Mouse (Mus musculus): ENCODE results near the gene Mgat4e. TPM values are rescaled to one million over a fixed set of nuclear protein-coding genes. Genes with fewer than 3 reads are reported as not detected.

Gene Mgat4e
- 0.08 TPM in 1 of 2 replicates, not detected in the other for polyA plus RNA-seq (2012; rRNA removed)

DNA sequence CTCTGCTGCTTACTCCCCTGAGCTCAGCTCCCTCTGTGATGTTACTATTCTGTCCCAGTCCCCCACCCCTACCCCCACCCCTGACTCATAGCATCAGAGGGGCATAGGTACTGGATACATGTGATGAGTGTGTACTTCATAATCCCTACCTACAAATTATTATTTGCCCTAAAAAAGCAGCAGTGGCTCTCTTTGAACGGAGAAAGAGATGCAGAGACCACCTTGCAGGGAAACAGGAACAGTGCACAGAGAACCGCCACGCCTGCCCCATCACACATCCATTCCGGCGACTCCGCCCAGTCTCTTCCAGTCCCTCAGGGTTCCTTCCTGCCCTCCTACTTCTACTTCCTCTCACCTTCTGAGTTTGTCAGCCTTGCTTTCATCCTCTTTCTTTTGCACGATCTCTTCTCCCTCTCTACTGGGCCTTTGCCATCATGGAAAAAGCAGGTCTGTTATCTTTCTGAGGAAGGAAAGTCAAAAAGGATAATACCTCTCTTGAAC is at the start of gene Mgat4e:
Gene Mgat4e (minus strand): TSS at position 51 of the 501 bp plus-strand sequence.
- Histone ChIP-seq H3K4me1 (ENCODE audit: control insufficient read depth, insufficient read depth, low read length) (no peaks in the 10 kb centered on the region), H3K4me3 (ENCODE audit: insufficient read depth, low read length) (no peak within 1 kb of the TSS), H3K27ac (ENCODE audit: insufficient read depth, low read length) (no peak within 1 kb of the TSS)
- TF ChIP-seq POLR2A (IDR thresholded peaks at IDR 0.05; ENCODE audit: extremely low read depth, insufficient read depth, low read length) (no peak), CTCF (IDR thresholded peaks at IDR 0.05; ENCODE audit: extremely low read depth, insufficient read depth, low read length) (no peak)

DNA sequence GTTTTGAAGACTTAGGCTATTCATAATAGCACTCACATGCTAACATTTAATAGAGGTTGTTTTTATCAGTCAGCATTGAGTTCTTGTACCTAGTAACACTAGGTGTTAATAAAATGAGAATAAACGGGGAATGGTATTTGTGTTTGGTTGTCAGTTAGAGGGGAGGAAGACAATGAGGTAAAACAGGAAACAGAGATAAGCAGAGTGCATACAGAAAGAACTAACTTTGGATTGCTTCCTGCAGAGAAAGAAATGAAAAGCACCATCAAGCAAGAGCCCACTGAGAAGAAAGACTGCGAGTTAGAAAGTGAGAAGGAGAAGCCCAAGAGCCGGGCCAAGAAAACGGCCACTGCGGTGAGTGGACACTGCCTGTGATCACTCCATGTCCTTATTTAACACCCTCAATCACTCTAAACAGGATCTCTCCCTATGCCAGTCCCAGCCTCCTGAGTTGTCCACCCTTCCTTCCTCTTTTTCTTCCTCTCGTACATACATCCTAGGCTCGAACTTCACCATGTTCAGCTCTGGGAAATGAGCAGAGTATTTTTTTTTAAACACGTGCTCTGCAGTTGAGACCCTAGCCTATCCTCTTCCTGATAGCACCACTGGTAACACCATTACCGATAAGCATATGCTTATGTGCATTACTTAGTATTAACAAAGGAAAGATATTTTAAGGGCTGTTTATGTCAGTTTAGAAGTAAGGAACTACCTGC is 48.0 kb upstream of the Mgat4e start:
- no peak overlapping the region for H3K27ac ChIP-seq (ENCODE audit: insufficient read depth, low read length)
- no peaks in the 10 kb centered on the region for H3K4me1 ChIP-seq (ENCODE audit: control insufficient read depth, insufficient read depth, low read length)
- no peak for TF ChIP-seq POLR2A (IDR thresholded peaks at IDR 0.05; ENCODE audit: extremely low read depth, insufficient read depth, low read length)
- no peak for TF ChIP-seq CTCF (IDR thresholded peaks at IDR 0.05; ENCODE audit: extremely low read depth, insufficient read depth, low read length)
- H3K4me3 ChIP-seq (ENCODE audit: insufficient read depth, low read length) = no peak overlapping the region

DNA sequence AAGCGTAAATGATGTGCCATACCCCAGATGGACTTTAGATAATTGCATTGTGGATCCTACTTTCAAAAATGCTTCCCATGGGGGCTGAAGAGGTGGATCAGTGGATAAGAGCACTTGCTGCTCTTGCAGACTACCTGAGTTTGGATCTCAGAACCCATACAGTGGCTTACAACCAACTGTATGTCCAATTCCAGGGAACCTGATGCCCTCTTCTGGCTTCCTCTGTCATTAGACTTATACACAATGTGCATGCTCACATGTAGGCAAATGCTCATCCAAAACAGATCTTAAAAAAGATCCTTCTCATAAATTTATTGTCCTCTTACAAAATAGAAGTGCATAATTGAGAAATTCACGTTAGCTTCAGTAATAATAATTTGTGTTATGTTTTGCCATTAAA is 42.3 kb upstream of the Mgat4e start:
- no peaks in the 10 kb centered on the region for H3K4me1 ChIP-seq (ENCODE audit: control insufficient read depth, insufficient read depth, low read length)
- TF ChIP-seq POLR2A (IDR thresholded peaks at IDR 0.05; ENCODE audit: extremely low read depth, insufficient read depth, low read length) (no peak), CTCF (IDR thresholded peaks at IDR 0.05; ENCODE audit: extremely low read depth, insufficient read depth, low read length) (no peak)
- H3K4me3 ChIP-seq (ENCODE audit: insufficient read depth, low read length) = no peak overlapping the region
- H3K27ac ChIP-seq (ENCODE audit: insufficient read depth, low read length) = no peak overlapping the region

DNA sequence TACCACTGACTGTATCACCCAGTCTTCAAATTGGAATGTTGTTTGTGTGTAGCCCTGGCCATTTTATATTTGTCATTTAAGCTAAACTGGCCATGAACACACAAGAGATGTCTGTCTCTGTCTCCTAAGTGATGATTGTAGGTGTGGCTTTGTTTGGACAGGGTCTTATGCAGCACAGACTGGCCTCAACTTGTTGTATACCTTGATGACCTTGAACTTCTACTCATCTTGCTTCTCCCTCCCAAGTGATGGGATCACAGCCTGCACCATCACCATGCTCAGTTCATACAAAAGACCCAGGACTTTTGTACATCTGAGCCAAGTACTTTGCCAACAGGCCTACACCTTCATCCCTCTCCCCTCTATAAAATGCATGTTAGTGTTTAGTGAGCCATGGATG is 40.2 kb upstream of the Mgat4e start:
- Histone ChIP-seq H3K27ac (ENCODE audit: insufficient read depth, low read length) (no peak overlapping the region), H3K4me1 (ENCODE audit: control insufficient read depth, insufficient read depth, low read length) (no peaks in the 10 kb centered on the region), H3K4me3 (ENCODE audit: insufficient read depth, low read length) (no peak overlapping the region)
- TF ChIP-seq POLR2A (IDR thresholded peaks at IDR 0.05; ENCODE audit: extremely low read depth, insufficient read depth, low read length) = no peak
- TF ChIP-seq CTCF (IDR thresholded peaks at IDR 0.05; ENCODE audit: extremely low read depth, insufficient read depth, low read length) = no peak

DNA sequence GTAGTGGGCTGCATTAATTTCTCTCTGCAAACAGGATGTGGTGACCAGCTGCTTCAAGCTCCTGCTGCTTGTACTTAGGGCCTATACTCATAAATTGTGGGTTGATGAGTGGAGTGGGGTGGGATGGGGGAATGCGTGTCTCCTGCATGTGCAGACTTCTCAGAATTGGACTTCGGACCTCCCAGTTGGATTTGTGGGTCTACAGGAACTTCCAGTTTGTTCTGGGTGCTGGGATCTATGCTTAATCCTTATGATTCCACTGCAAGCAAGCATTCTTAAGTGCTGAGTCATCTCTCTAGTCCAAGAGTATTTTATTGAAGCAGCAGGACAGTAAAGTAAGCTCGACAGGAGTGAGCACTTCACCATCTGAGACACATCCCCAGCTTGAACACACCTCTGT is 34.1 kb upstream of the Mgat4e start:
- Histone ChIP-seq H3K4me1 (ENCODE audit: control insufficient read depth, insufficient read depth, low read length) (no peaks in the 10 kb centered on the region; the same call in none of the 2 replicates), H3K4me3 (ENCODE audit: insufficient read depth, low read length) (no peak overlapping the region), H3K27ac (ENCODE audit: insufficient read depth, low read length) (no peak overlapping the region)
- TF ChIP-seq CTCF (IDR thresholded peaks at IDR 0.05; ENCODE audit: extremely low read depth, insufficient read depth, low read length) (no peak), POLR2A (IDR thresholded peaks at IDR 0.05; ENCODE audit: extremely low read depth, insufficient read depth, low read length) (no peak)

DNA sequence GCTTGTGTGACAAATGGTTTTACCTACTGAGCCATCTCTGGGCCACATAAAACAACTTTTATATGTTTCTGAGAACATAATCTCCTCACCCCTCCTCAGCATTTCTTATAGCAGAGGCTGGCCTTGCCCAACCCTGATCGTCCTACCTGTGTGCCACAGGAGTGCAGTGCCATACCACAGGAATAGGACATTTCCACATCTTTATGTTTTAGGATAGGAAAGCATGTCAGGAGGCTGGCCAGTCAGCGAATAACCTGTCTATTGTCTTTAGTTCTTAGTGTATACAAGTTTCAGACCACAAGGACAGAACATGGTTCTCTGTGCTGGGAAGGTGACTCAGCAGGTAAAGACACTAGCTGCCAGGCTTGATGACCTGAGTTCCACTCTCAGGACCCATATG is 31.3 kb upstream of the Mgat4e start:
- no peak for TF ChIP-seq CTCF (IDR thresholded peaks at IDR 0.05; ENCODE audit: extremely low read depth, insufficient read depth, low read length)
- TF ChIP-seq POLR2A (IDR thresholded peaks at IDR 0.05; ENCODE audit: extremely low read depth, insufficient read depth, low read length) = no peak
- H3K27ac ChIP-seq (ENCODE audit: insufficient read depth, low read length) = no peak overlapping the region
- H3K4me3 ChIP-seq (ENCODE audit: insufficient read depth, low read length) = no peak overlapping the region
- H3K4me1 ChIP-seq (ENCODE audit: control insufficient read depth, insufficient read depth, low read length) = peaks cover 2% of the 10 kb centered on the region

DNA sequence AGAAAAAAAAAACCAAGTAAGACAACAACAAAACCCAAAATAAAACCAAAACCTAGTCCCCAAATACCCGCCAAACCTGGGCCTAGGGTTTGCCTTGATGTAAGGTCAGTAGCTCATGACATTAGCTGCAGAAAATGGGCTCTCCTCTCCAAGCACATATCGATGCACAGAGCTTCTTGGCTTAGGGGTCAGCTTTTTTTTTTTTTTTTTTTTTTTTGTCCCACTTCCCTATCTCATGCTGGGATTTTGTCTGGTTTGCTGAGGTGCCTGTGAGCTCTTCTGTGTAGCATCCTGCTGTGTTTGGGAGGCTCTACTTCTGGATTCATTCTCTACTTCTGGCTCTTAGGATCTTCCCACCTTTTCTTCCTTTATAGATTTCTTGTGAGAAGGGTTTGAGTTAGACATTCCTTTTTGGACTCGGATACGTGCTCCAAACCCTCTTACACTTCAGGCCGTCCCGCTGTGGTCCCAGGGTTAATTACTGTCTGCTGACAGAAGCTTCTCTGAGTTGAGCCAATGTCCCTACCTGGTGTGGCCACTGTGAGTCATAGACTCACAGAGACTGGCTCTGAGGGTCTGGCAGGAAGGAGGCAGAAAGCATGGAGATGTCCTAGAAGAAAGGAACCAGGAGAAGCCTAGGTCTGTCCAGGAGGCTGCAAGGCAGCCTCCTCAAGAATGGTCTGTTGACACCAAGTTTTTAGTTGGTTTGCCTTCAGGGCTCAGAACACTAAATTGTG is 28.1 kb upstream of the Mgat4e start:
- TF ChIP-seq CTCF (IDR thresholded peaks at IDR 0.05; ENCODE audit: extremely low read depth, insufficient read depth, low read length) = no peak
- TF ChIP-seq POLR2A (IDR thresholded peaks at IDR 0.05; ENCODE audit: extremely low read depth, insufficient read depth, low read length) = no peak
- H3K4me1 ChIP-seq (ENCODE audit: control insufficient read depth, insufficient read depth, low read length) = peaks cover 2% of the 10 kb centered on the region
- H3K27ac ChIP-seq (ENCODE audit: insufficient read depth, low read length) = no peak overlapping the region
- no peak overlapping the region for H3K4me3 ChIP-seq (ENCODE audit: insufficient read depth, low read length)

DNA sequence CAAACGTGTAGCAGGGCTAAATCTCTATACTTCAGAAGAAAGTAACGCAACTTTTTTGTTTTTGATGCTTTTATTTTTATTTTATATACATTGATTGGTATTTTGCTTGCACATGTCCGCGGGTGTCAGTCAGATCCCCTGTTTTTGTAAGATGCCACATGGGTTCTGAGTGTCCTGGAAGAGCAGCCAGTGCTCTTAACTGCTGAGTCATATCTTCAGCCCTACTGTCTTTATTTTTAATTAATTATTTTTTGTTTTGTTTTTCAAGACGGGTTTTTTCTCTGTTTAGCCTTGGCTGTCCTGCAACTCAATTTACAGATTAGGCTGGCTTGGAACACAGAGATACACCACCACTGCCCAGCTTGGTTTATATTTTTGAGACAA is 24.4 kb upstream of the Mgat4e start:
- Histone ChIP-seq H3K4me3 (ENCODE audit: insufficient read depth, low read length) (no peak overlapping the region), H3K4me1 (ENCODE audit: control insufficient read depth, insufficient read depth, low read length) (peaks cover 4% of the 10 kb centered on the region), H3K27ac (ENCODE audit: insufficient read depth, low read length) (no peak overlapping the region)
- TF ChIP-seq POLR2A (IDR thresholded peaks at IDR 0.05; ENCODE audit: extremely low read depth, insufficient read depth, low read length) = no peak
- TF ChIP-seq CTCF (IDR thresholded peaks at IDR 0.05; ENCODE audit: extremely low read depth, insufficient read depth, low read length) = no peak

DNA sequence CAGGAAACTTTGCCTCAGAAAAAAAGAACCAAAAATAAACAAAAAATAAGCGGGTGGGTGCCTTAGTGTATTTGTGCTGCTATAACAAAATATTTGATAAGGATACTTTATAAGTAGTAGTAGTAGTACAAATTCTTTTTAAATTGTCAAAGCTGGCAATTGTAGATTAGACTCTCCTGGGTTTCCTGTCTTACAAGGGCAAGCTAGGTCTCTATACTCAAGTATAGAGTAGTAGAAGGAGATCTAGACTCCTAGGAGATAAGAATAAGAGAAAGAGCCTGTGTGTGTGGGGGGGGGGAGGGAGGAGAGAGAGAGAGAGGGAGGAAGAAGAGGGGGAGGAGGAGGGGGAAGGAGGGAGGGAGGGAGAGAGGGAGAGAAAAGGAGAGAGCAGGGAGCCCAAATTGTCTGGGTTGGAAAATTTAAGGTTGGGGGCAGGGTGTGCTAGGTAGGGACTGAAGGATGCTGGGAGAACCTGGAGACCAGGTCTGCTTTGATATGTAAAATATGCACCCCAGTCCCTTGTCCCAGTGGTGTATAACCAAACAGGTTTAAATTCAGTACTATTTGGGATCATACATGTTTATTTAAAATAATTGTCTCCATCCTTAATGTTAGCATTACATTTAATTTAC is 23.9 kb upstream of the Mgat4e start:
- H3K27ac ChIP-seq (ENCODE audit: insufficient read depth, low read length) = no peak overlapping the region
- H3K4me3 ChIP-seq (ENCODE audit: insufficient read depth, low read length) = no peak overlapping the region
- no peak for TF ChIP-seq CTCF (IDR thresholded peaks at IDR 0.05; ENCODE audit: extremely low read depth, insufficient read depth, low read length)
- no peak for TF ChIP-seq POLR2A (IDR thresholded peaks at IDR 0.05; ENCODE audit: extremely low read depth, insufficient read depth, low read length)
- H3K4me1 ChIP-seq (ENCODE audit: control insufficient read depth, insufficient read depth, low read length) = peaks cover 4% of the 10 kb centered on the region

Data from cortical plate, adult 2 months (tissue).